Mouse (Mus musculus) cerebellum, adult 2 months (tissue): ENCODE measurements around the gene Aicda.

ENCODE experiments used
- CTCF ChIP-seq: fragments of 200-500 bp; IDR thresholded peaks from 2 replicates; pipeline ENCODE4 v1.5.1; 2011; ENCODE audit warnings: low read depth, mild to moderate bottlenecking, control low read depth, low read length, moderate library complexity, borderline replicate concordance; ENCODE audit not compliant: insufficient read depth
- POLR2A ChIP-seq: fragments of 200-500 bp; IDR thresholded peaks from 2 replicates; pipeline ENCODE4 v1.6.1; 2011; ENCODE audit warnings: low read length, control low read depth, borderline replicate concordance; ENCODE audit not compliant: insufficient read depth

- TF ChIP-seq POLR2A (no peak), CTCF (no peak)
These were observed 501 bp downstream of the Aicda start for GRCm38 (mm10) chr6:122554102-122554501.
